Mouse (Mus musculus) layer of hippocampus, adult 9-10 months (tissue): ENCODE measurements around the gene Emc9.

ENCODE experiments used
- DNase-seq: peaks from one replicate; pipeline ENCODE4 v3.0.0; 2022; ENCODE audit warnings: low spot score

Emc9 gene

GRCm38 (mm10) chr14:55560202-55561073 is 24.7 kb downstream of the Emc9 start, which contains the start of gene A730061H03Rik:
A730061H03Rik (minus strand) TSS chr14:55560406.
- DNase-seq, result peak; percentile 97

GRCm38 (mm10) chr14:55559799-55560201 is 25.3 kb downstream of the Emc9 start, which contains the start of gene Dcaf11:
Dcaf11 (plus strand) TSS chr14:55560006.
- DNase-seq, result peak; percentile 59

GRCm38 (mm10) chr14:55558740-55559448 is 26.2 kb downstream of the Emc9 start:
- no peak for DNase-seq

DNA sequence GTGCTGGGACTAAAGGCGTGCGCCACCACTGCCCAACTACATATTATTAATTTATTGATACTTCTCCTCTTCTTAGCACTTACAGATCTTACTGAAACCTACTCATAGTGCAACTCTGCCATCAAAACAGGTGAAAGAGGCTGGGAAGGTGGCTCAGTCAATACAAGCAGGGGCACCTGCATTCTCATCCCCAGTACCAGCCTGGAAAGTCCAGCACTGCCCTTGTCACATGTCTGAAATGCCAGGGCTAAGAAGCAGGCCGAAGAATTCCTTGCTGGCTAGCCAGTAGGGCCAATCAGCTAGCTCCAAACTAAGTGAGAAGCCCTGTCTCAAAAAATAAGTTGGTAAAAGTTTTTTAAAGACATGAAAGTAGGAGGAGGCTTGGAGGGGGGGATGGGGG is 27.5 kb downstream of the Emc9 start:
- no peak for DNase-seq

- peak; percentile 67 for DNase-seq
These were observed 28.1 kb downstream of the Emc9 start for GRCm38 (mm10) chr14:55557003-55557402.

GRCm38 (mm10) chr14:55555788-55556187 is 29.3 kb downstream of the Emc9 start:
- DNase-seq, result no peak

GRCm38 (mm10) chr14:55554635-55555034 is 30.5 kb downstream of the Emc9 start:
- DNase-seq, result no peak

DNA sequence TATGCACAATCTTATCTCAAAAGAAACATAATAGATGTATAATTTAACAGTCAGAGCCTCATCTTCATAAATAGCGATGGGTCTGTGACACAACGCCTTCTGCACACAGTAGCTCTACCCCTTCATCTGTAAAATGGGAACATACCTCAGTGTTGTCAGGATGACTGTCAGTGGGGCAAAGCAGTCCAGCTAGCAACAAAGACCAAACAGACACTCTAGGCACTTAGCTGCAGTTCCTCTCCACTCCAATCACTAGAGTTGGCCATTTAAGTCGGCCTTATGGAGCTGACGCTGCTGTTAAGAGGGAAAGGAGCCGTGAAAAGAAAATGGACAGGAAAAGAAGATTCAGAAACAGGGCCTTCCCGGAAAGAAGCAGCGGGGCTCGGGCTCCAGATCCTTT is 33.3 kb downstream of the Emc9 start:
- no peak for DNase-seq

DNA sequence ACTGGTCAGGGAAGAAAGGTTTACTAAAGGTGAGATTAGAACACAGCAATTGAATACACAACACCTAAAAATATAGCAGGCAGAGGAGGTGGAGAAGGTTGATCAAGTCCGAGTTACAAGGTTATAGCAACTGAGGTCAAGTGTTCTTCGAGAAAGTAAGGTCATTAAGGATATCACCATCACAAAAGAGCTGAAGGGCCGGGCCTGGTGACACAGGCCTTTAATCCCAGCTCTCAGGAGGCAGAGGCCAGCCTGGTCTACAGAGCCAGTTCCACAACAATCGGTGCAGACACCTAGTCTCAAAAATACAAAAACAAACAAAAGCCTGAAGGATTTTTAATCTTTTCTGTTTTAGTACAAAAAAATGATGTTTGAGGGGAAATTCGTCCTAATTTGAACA is 33.8 kb downstream of the Emc9 start:
- DNase-seq, result no peak

DNA sequence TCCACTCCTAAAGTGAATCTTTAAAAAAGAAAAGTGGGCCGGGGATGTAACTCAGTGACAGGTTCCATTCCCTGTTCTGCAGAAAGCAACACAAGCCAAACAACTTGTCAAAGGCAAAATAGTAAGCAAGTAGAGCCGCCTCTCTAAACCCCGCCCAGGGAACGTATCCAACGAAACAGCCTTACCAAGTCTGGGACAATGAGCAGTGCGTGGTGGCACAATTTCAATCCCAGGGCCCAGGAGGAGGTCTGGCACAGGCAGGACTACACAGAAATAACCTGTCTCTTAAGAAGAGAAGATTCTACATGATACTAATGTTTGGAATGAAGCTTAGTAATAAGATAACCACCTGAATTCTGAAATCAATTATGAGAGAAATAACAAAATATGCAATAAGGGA is 34.9 kb downstream of the Emc9 start:
- DNase-seq, result no peak

GRCm38 (mm10) chr14:55544334-55544733 is 40.8 kb downstream of the Emc9 start:
- no peak for DNase-seq

DNA sequence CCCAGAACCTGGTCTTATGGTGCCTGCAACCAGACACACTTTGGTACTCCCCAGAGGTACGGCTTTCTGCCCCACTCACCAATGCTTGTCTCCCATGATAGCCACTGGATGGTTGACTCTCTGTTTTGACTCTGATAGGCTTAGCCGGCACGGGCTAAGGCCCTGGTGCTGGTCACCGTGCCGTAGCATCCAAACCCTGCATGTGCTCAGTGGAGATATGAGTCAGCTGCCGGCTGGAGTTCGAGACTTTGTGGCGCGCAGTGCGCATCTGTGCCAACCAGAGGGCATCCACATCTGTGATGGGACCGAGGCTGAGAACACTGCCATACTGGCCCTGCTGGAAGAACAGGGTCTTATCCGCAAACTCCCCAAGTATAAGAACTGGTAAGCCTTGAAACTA is 42.8 kb downstream of the Emc9 start:
- DNase-seq, result no peak

DNA sequence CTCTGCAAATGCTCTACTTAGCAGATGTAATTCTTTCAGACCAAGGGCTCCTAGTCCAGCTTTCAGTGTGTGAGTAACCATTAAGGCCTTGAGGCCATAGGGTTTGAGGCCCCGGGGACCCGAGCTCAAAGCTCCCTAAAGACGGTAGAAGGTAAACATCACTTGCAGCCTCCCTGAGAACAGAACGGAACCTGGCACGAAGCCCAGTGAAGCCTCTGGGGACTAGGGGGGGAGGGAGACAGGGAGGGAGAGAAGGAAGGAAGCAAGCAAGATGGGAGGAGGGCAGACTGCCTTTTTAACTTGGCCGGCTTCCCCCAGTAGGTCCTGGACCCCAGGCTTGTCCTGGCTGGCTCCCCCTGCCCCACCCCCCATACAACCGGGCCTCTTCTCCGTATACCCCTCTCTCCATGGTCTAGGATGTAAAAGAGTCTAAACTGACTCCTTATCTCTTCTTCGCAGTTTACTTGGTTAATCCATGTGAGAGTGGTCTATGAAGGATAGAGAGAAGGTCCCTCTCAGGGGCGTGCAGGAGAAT is 44.2 kb downstream of the Emc9 start:
- DNase-seq, result no peak

DNA sequence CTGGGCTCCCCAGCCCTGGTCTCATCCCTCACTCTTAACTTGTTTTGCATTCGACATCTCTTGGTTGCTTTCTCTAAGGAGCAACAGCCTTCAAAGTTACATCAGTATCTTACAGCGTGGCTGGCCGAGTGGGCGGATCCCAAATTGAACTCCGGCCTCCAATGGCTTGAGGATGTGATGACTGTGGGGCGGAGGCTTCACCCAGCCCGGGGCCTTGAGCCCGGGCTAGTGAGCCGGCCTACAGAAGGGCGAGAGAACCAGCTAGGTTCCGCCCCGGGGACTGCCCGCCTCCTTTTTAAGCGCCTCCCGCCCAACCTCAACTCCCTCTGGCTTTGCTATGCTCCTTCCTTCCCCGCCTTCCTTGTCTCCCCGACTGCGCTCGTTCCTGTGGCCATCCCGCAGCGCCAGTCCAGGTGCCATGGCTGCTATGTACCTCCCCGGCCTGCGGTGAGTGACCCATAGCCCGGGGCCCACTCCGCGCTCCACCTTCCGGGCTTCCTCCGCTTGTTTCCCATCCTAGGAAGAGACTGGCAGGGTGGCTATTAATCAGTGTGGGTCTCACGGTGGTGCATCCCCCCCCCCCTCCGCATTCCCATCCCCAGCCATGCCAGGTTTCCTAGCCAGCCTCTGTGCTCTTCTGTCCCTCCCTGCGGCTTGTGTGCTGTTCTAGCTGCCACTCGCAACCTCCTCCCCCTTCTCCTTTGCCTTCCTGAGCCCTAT is 44.9 kb downstream of the Emc9 start, which contains the start of gene Pck2:
Gene Pck2, plus strand, starts transcription at position 200 of the 720 bp plus-strand sequence.
- no peak for DNase-seq

GRCm38 (mm10) chr14:55536116-55536745 is 48.9 kb downstream of the Emc9 start:
- DNase-seq, result no peak
